Mouse (Mus musculus) cerebellum, adult 2 months (tissue): Measurements from ENCODE around the gene Tmem87b. TPM values are rescaled to one million over a fixed set of nuclear protein-coding genes. Genes with fewer than 3 reads are reported as not detected.
A peak's percentile ranks its signal among the peaks of the same experiment; 100 is the strongest.

Experiments
- DNase-seq, 2 experiments: peaks; one replicate each; pipeline ENCODE4 v3.0.0; 2021
- H3K27ac ChIP-seq: fragments of 200-500 bp; 2 replicates; pipeline ENCODE4 v1.5.1; 2012; ENCODE audit warnings: low read length, control low read depth, inconsistent platforms; ENCODE audit not compliant: insufficient read depth
- H3K27me3 ChIP-seq: fragments of 200-500 bp; 2 replicates; pipeline ENCODE4 v1.6.1; 2012; ENCODE audit warnings: inconsistent platforms, mild to moderate bottlenecking, low read length, moderate library complexity; ENCODE audit not compliant: control insufficient read depth, insufficient read depth
- H3K4me1 ChIP-seq: fragments of 200-500 bp; 2 replicates; pipeline ENCODE4 v1.6.1; 2011; ENCODE audit warnings: low read length; ENCODE audit not compliant: control insufficient read depth, insufficient read depth
- H3K4me3 ChIP-seq: fragments of 200-500 bp; replicated peaks from 2 replicates; pipeline ENCODE3; 2011; ENCODE audit warnings: mild to moderate bottlenecking, low read depth, low read length, control low read depth; ENCODE audit not compliant: insufficient read depth
- CTCF ChIP-seq: fragments of 200-500 bp; IDR thresholded peaks from 2 replicates; pipeline ENCODE4 v1.5.1; 2011; ENCODE audit warnings: low read depth, mild to moderate bottlenecking, control low read depth, low read length, moderate library complexity, borderline replicate concordance; ENCODE audit not compliant: insufficient read depth
- POLR2A ChIP-seq: fragments of 200-500 bp; IDR thresholded peaks from 2 replicates; pipeline ENCODE4 v1.6.1; 2011; ENCODE audit warnings: low read length, control low read depth, borderline replicate concordance; ENCODE audit not compliant: insufficient read depth
- WGBS: fragments of 180-500 bp; shearing (Covaris S2); methylation state at CpG from one replicate; pipeline ENCODE4 v1.1.7; 2018; 5-methylcytosine and 5-hydroxymethylcytosine counted together
- polyA plus RNA-seq: library from polyadenylated mRNA; depleted of rRNA; stranded (reverse); fragments of >200 nt; gene quantifications from 2 replicates; pipeline ENCODE4 v1.2.3, GENCODE M21; 2012

Tmem87b gene
- polyA plus RNA-seq, 1 experiment = 28.0 TPM

GRCm38 (mm10) chr2:128850036-128850435 is 32.1 kb downstream of the Tmem87b start:
- WGBS = 80% methylated on average over 2 of the region's 2 CpGs
- H3K27me3 ChIP-seq = no peaks in the 10 kb centered on the region
- TF ChIP-seq POLR2A = no peak
- TF ChIP-seq CTCF = no peak
- no peak overlapping the region for H3K27ac ChIP-seq
- DNase-seq = no peak
- H3K4me1 ChIP-seq = no peaks in the 10 kb centered on the region
- no peak overlapping the region for H3K4me3 ChIP-seq

- TF ChIP-seq POLR2A (no peak), CTCF (no peak)
- WGBS = 90% methylated on average over 1 of the region's 1 CpGs
- Histone ChIP-seq H3K27ac (no peak overlapping the region), H3K4me1 (no peaks in the 10 kb centered on the region), H3K27me3 (no peaks in the 10 kb centered on the region), H3K4me3 (no peak overlapping the region)
- DNase-seq = no peak
Observed at GRCm38 (mm10) chr2:128856673-128857072, 38.8 kb downstream of the Tmem87b start.

- no peak for TF ChIP-seq POLR2A
- TF ChIP-seq CTCF = no peak
- WGBS = 78% methylated on average over 6 of the region's 6 CpGs
- Histone ChIP-seq H3K4me1 (no peaks in the 10 kb centered on the region), H3K4me3 (no peak overlapping the region), H3K27ac (no peak overlapping the region), H3K27me3 (no peaks in the 10 kb centered on the region)
- no peak for DNase-seq
Observed at GRCm38 (mm10) chr2:128858962-128859361, 41.0 kb downstream of the Tmem87b start.

GRCm38 (mm10) chr2:128859861-128860260 is 41.9 kb downstream of the Tmem87b start:
- H3K27ac ChIP-seq = no peak overlapping the region
- 26% methylated on average over 3 of the region's 3 CpGs for WGBS

GRCm38 (mm10) chr2:128862636-128863035 is 44.7 kb downstream of the Tmem87b start, which contains the start of gene Fbln7:
TSS of gene Fbln7 (plus strand) at chr2:128862981.
- 90% methylated on average over 9 of the region's 9 CpGs for WGBS
- H3K27me3 ChIP-seq = no peaks in the 10 kb centered on the region
- no peak for TF ChIP-seq POLR2A
- no peak for DNase-seq
- no peak within 1 kb of the TSS for H3K27ac ChIP-seq
- H3K4me3 ChIP-seq = peak within 1 kb of the TSS; percentile 50
- no peaks in the 10 kb centered on the region for H3K4me1 ChIP-seq

More at GRCm38 (mm10) chr2:128859861-128860260, 41.9 kb downstream of the Tmem87b start:
- TF ChIP-seq CTCF (no peak), POLR2A (no peak)
- Histone ChIP-seq H3K4me1 (no peaks in the 10 kb centered on the region), H3K4me3 (no peak overlapping the region), H3K27me3 (no peaks in the 10 kb centered on the region)
- DNase-seq = no peak

- H3K27me3 ChIP-seq = no peaks in the 10 kb centered on the region
- no peaks in the 10 kb centered on the region for H3K4me1 ChIP-seq
- peak; percentile 53 to 59 for DNase-seq
Observed at GRCm38 (mm10) chr2:128863777-128864331, 45.9 kb downstream of the Tmem87b start.

GRCm38 (mm10) chr2:128865061-128865460 is 47.1 kb downstream of the Tmem87b start:
- TF ChIP-seq CTCF (no peak), POLR2A (no peak)
- Histone ChIP-seq H3K27me3 (no peaks in the 10 kb centered on the region), H3K27ac (no peak overlapping the region), H3K4me1 (no peaks in the 10 kb centered on the region), H3K4me3 (no peak overlapping the region)
- DNase-seq = no peak
- WGBS = 41% methylated on average over 3 of the region's 3 CpGs

More at GRCm38 (mm10) chr2:128863777-128864331, 45.9 kb downstream of the Tmem87b start:
- Histone ChIP-seq H3K4me3 (peak overlapping the region; percentile 50), H3K27ac (no peak overlapping the region)
- TF ChIP-seq CTCF = peak; percentile 19; the same call in 1 of the 2 replicates
- TF ChIP-seq POLR2A = no peak
- 1% methylated on average over 38 of the region's 38 CpGs for WGBS

GRCm38 (mm10) chr2:128871656-128872055 is 53.7 kb downstream of the Tmem87b start:
- no peak for DNase-seq

More at GRCm38 (mm10) chr2:128871656-128872055, 53.7 kb downstream of the Tmem87b start:
- no peak overlapping the region for H3K27ac ChIP-seq
- H3K27me3 ChIP-seq = no peaks in the 10 kb centered on the region
- no peak overlapping the region for H3K4me3 ChIP-seq
- 79% methylated on average over 8 of the region's 8 CpGs for WGBS
- TF ChIP-seq CTCF (no peak), POLR2A (no peak)
- H3K4me1 ChIP-seq = no peaks in the 10 kb centered on the region
